Mouse (Mus musculus) liver, adult 2 months (tissue): Measurements from ENCODE around the gene Gm45521. TPM values are rescaled to one million over a fixed set of nuclear protein-coding genes. Genes with fewer than 3 reads are reported as not detected.

Experiments
- DNase-seq: peaks from one replicate; pipeline ENCODE4 v3.0.0-alpha.2; 2011; ENCODE audit warnings: low read depth, low spot score; ENCODE audit errors: extremely low read depth
- H3K27ac ChIP-seq: fragments of 200-500 bp; replicated peaks from 2 replicates; pipeline ENCODE4 v1.5.1; 2012; ENCODE audit warnings: low read depth, mild to moderate bottlenecking, control low read depth, inconsistent platforms, low read length; ENCODE audit not compliant: insufficient read depth
- H3K27me3 ChIP-seq: fragments of 200-500 bp; 2 replicates; pipeline ENCODE4 v1.6.1; 2012; ENCODE audit warnings: mild to moderate bottlenecking, moderate library complexity, low read length, inconsistent platforms; ENCODE audit not compliant: control insufficient read depth, insufficient read depth
- H3K36me3 ChIP-seq: fragments of 200-500 bp; 2 replicates; pipeline ENCODE4 v1.6.1; 2012; ENCODE audit warnings: low read length, inconsistent platforms; ENCODE audit not compliant: control insufficient read depth, insufficient read depth
- H3K4me1 ChIP-seq: fragments of 200-500 bp; 2 replicates; pipeline ENCODE4 v1.6.1; 2011; ENCODE audit warnings: low read length; ENCODE audit not compliant: control insufficient read depth, insufficient read depth
- H3K4me3 ChIP-seq: fragments of 200-500 bp; 2 replicates; pipeline ENCODE4 v1.5.1; 2011; ENCODE audit warnings: low read depth, mild to moderate bottlenecking, control low read depth, low read length, moderate library complexity; ENCODE audit not compliant: insufficient read depth
- H3K79me2 ChIP-seq: fragments of 200-500 bp; 2 replicates; pipeline ENCODE4 v1.6.1; 2012; ENCODE audit warnings: inconsistent platforms, mild to moderate bottlenecking, low read length, moderate library complexity; ENCODE audit not compliant: control insufficient read depth, insufficient read depth
- H3K9ac ChIP-seq: fragments of 200-500 bp; 2 replicates; pipeline ENCODE4 v1.6.1; 2012; ENCODE audit warnings: low read depth, mild to moderate bottlenecking, control low read depth, inconsistent platforms, low read length
- CTCF ChIP-seq: fragments of 200-500 bp; IDR thresholded peaks from 2 replicates; pipeline ENCODE4 v1.5.1; 2011; ENCODE audit warnings: low read depth, low read length, control low read depth
- POLR2A ChIP-seq: fragments of 200-500 bp; IDR thresholded peaks from 2 replicates; pipeline ENCODE4 v1.6.1; 2011; ENCODE audit warnings: low read length, control low read depth; ENCODE audit not compliant: insufficient read depth; ENCODE audit errors: extremely low read depth
- WGBS: fragments of 180-500 bp; shearing (Covaris S2); methylation state at CpG from one replicate; pipeline ENCODE4 v1.1.7; 2018; 5-methylcytosine and 5-hydroxymethylcytosine counted together
- polyA plus RNA-seq: library from polyadenylated mRNA; depleted of rRNA; stranded (reverse); fragments of >200 nt; gene quantifications from 2 replicates; pipeline ENCODE4 v1.2.3, GENCODE M21; 2012
- total RNA-seq: library from RNA; depleted of rRNA; stranded (reverse); fragments of >200 nt; gene quantifications from 2 replicates; pipeline ENCODE4 v1.2.3, GENCODE M21; 2014

The Gm45521 gene
- total and polyA plus RNA-seq, 2 experiments, result not detected

GRCm38 (mm10) chr14:7971889-7972493, 14.9 kb downstream of the Gm45521 start:
- WGBS, result 74% methylated on average over 10 of the region's 10 CpGs

GRCm38 (mm10) chr14:7974643-7975042, 17.6 kb downstream of the Gm45521 start:
- DNase-seq, result peak; percentile 92
- Histone ChIP-seq H3K36me3 (peaks cover 2% of the 10 kb centered on the region; the same call in 1 of the 2 replicates), H3K4me1 (peaks cover 13% of the 10 kb centered on the region), H3K9ac (no peak overlapping the region), H3K27me3 (no peaks in the 10 kb centered on the region), H3K4me3 (no peak overlapping the region), H3K79me2 (no peaks in the 10 kb centered on the region), H3K27ac (peak overlapping the region; percentile 46)
- TF ChIP-seq POLR2A (no peak), CTCF (no peak)
- 20% methylated on average over 1 of the region's 1 CpGs for WGBS

More at GRCm38 (mm10) chr14:7971889-7972493, 14.9 kb downstream of the Gm45521 start:
- Histone ChIP-seq H3K4me1 (peaks cover 12% of the 10 kb centered on the region), H3K9ac (no peak overlapping the region), H3K4me3 (no peak overlapping the region), H3K36me3 (peaks cover 2% of the 10 kb centered on the region; the same call in 1 of the 2 replicates), H3K27ac (peak overlapping the region; percentile 50), H3K27me3 (no peaks in the 10 kb centered on the region), H3K79me2 (no peaks in the 10 kb centered on the region)
- TF ChIP-seq POLR2A (no peak), CTCF (no peak)
- DNase-seq, result no peak

DNA sequence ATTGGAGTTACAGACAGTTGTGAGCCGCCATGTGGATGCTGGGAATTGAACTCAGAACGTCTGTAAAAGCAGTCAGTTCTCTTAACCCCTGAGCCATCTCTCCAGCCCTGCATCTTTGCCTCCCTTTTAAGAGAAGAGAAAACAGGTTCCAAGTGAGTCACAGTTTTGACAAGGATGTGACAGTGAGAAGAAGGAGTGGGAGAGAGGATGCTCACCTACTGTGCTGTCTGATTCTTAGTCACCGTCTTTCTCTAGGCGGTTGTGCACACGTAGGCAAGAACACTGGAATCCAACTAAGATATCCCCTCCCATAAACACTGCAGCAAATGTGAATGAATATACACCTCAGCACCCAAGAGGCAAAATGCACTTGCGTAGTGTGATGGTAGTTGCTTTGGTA, 18.1 kb downstream of the Gm45521 start:
- no peak for TF ChIP-seq POLR2A
- TF ChIP-seq CTCF, result no peak
- peaks cover 2% of the 10 kb centered on the region; the same call in 1 of the 2 replicates for H3K36me3 ChIP-seq
- DNase-seq, result no peak
- H3K4me3 ChIP-seq, result no peak overlapping the region
- 75% methylated on average over 6 of the region's 6 CpGs for WGBS
- no peak overlapping the region; the same call in 1 of the 2 replicates for H3K9ac ChIP-seq
- H3K79me2 ChIP-seq, result no peaks in the 10 kb centered on the region
- H3K27ac ChIP-seq, result peak overlapping the region; percentile 46
- no peaks in the 10 kb centered on the region for H3K27me3 ChIP-seq
- H3K4me1 ChIP-seq, result peaks cover 13% of the 10 kb centered on the region

- no peak for DNase-seq
- peaks cover 3% of the 10 kb centered on the region; the same call in 1 of the 2 replicates for H3K36me3 ChIP-seq
- TF ChIP-seq CTCF (no peak), POLR2A (no peak)
- no peaks in the 10 kb centered on the region for H3K79me2 ChIP-seq
- peak overlapping the region; percentile 73 for H3K27ac ChIP-seq
- peaks cover 11% of the 10 kb centered on the region for H3K4me1 ChIP-seq
- no peak overlapping the region for H3K9ac ChIP-seq
- no peak overlapping the region for H3K4me3 ChIP-seq
- H3K27me3 ChIP-seq, result no peaks in the 10 kb centered on the region
- WGBS, result 81% methylated on average over 1 of the region's 1 CpGs
Measured at GRCm38 (mm10) chr14:7977471-7977870, 20.4 kb downstream of the Gm45521 start.

DNA sequence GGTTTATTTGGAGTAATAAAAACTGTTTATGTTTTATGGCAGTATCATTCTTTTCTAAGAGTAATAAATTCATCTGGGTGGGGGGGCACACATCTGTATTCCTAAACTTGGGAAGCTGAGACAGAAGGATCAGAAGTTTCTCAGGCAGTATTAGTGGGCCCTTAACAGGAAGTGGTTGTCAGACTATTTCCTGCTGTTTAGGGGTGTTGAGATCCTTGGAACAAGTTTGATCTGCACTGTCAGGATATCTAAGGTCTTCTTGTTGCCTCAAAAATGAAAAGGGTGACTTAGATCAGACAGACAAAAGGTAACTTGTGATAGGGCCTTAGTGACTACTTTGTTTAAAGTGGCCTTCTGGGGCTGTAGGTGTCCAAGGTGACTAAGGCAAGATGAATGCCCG, 21.1 kb downstream of the Gm45521 start:
- no peaks in the 10 kb centered on the region for H3K27me3 ChIP-seq
- peaks cover 2% of the 10 kb centered on the region; the same call in 1 of the 2 replicates for H3K36me3 ChIP-seq
- no peak overlapping the region for H3K4me3 ChIP-seq
- peaks cover 11% of the 10 kb centered on the region for H3K4me1 ChIP-seq
- peak overlapping the region; percentile 54; the same call in 1 of the 2 replicates for H3K27ac ChIP-seq
- no peak for TF ChIP-seq POLR2A
- TF ChIP-seq CTCF, result no peak
- H3K79me2 ChIP-seq, result no peaks in the 10 kb centered on the region
- 72% methylated on average over 1 of the region's 1 CpGs for WGBS
- DNase-seq, result no peak
- H3K9ac ChIP-seq, result no peak overlapping the region

GRCm38 (mm10) chr14:7981226-7981625, 24.1 kb downstream of the Gm45521 start:
- H3K27ac ChIP-seq, result no peak overlapping the region
- no peak for TF ChIP-seq CTCF
- TF ChIP-seq POLR2A, result no peak
- H3K9ac ChIP-seq, result no peak overlapping the region
- H3K79me2 ChIP-seq, result no peaks in the 10 kb centered on the region
- DNase-seq, result no peak
- 0 out of 2 replicates have a peak, but pooled peaks cover 2% of the 10 kb centered on the region for H3K36me3 ChIP-seq
- H3K4me1 ChIP-seq, result peaks cover 5% of the 10 kb centered on the region; the same call in 1 of the 2 replicates
- WGBS, result 87% methylated on average over 1 of the region's 1 CpGs
- no peak overlapping the region for H3K4me3 ChIP-seq
- H3K27me3 ChIP-seq, result no peaks in the 10 kb centered on the region
